Mouse (Mus musculus): ENCODE measurements around the gene Tmem221.

GRCm38 (mm10) chr8:71591471-71592373, 33.1 kb upstream of the Tmem221 start, which contains the start of gene Pgls:
- TF ChIP-seq CTCF (IDR thresholded peaks at IDR 0.05; ENCODE audit: low read depth): no peak
- no peak; the same call in 1 of the 2 replicates for TF ChIP-seq EP300 (IDR thresholded peaks at IDR 0.05; ENCODE audit: low read depth)

Data from heart, postnatal 0 days (tissue).